Mouse (Mus musculus): Measurements from ENCODE around the gene Tex2. TPM values are rescaled to one million over a fixed set of nuclear protein-coding genes. Genes with fewer than 3 reads are reported as not detected.

The Tex2 gene
- polyA plus RNA-seq, 1 experiment from 2014 or later, result 12.2 TPM

DNA sequence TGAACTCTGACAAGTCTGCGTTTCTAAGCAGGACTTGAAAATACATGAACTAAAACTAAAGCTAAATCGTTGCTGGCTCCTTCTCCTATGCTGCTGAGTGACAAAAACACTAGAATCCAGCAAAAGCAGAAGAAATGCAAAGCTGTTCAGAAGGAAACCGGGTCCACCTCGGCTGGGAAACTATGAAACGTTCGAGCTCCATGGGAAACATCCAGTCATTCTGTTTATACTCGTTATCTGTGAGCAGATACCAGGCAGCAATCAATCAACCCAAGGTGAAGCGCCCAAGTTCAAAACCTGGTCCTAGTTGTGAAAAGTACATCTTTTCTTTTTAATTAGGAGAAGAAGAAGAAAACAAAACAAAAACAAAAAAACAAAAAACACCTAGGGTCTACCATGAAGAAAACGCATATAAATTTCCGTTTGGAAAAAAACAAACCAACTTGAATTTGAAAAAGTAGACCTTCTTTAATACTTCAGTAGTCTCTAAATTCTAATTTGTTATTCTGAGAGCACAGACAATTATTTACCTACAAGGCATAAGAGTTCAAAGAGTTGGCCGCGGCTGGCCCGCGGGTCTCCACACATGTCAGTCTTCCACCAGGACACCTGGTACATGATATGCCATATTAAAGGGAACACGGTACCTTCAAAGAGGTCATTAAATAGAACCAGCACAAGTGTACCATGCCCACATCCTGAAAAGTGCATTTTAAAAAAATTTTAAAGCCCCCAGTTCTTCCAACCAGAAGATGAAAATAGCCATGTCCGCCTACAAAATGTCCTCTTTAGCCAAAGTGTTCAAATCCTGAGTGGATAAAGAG, 127.0 kb downstream of the Tex2 start:
- Histone ChIP-seq H3K27ac (ENCODE audit: low read length) (peak overlapping the region; percentile 92), H3K4me2 (ENCODE audit: low read depth, low read length) (peak overlapping the region; percentile 84), H3K9me3 (replicated peaks; ENCODE audit: control insufficient read depth, low read length) (no peaks in the 10 kb centered on the region), H3K36me3 (ENCODE audit: control insufficient read depth, insufficient read depth) (no peaks in the 10 kb centered on the region), H3K27me3 (ENCODE audit: control insufficient read depth, insufficient read depth, low read depth, low read length) (no peaks in the 10 kb centered on the region), H3K4me3 (ENCODE audit: low read depth, low read length) (peak overlapping the region; percentile 95), H3K9ac (ENCODE audit: low read depth, low read length) (peak overlapping the region; percentile 96), H3K4me1 (ENCODE audit: control insufficient read depth, low read depth, low read length) (peaks cover 21% of the 10 kb centered on the region)
- WGBS (ENCODE audit: insufficient replicate concordance), result 8% methylated on average over 16 of the region's 16 CpGs
- ATAC-seq (ENCODE audit: low read depth), result 0 out of 2 replicates have a peak, but pooled peaks have one; percentile 15

GRCm38 (mm10) chr11:106485611-106486010, 127.6 kb downstream of the Tex2 start:
- H3K4me3 ChIP-seq (ENCODE audit: low read depth, low read length), result peak overlapping the region; percentile 95
- H3K27me3 ChIP-seq (ENCODE audit: control insufficient read depth, insufficient read depth, low read depth, low read length), result no peaks in the 10 kb centered on the region
- peak overlapping the region; percentile 67 for H3K27ac ChIP-seq (ENCODE audit: low read length)
- H3K9me3 ChIP-seq (replicated peaks; ENCODE audit: control insufficient read depth, low read length), result no peaks in the 10 kb centered on the region
- ATAC-seq (ENCODE audit: low read depth), result no peak
- 27% methylated on average over 4 of the region's 4 CpGs for WGBS (ENCODE audit: insufficient replicate concordance)
- H3K4me1 ChIP-seq (ENCODE audit: control insufficient read depth, low read depth, low read length), result peaks cover 21% of the 10 kb centered on the region
- H3K36me3 ChIP-seq (ENCODE audit: control insufficient read depth, insufficient read depth), result no peaks in the 10 kb centered on the region
- H3K9ac ChIP-seq (ENCODE audit: low read depth, low read length), result no peak overlapping the region
- peak overlapping the region; percentile 84; the same call in 1 of the 2 replicates for H3K4me2 ChIP-seq (ENCODE audit: low read depth, low read length)

GRCm38 (mm10) chr11:106484875-106485274, 128.3 kb downstream of the Tex2 start:
- Histone ChIP-seq H3K27ac (ENCODE audit: low read length) (no peak overlapping the region), H3K9me3 (replicated peaks; ENCODE audit: control insufficient read depth, low read length) (no peaks in the 10 kb centered on the region), H3K4me2 (ENCODE audit: low read depth, low read length) (no peak overlapping the region), H3K4me3 (ENCODE audit: low read depth, low read length) (no peak overlapping the region), H3K9ac (ENCODE audit: low read depth, low read length) (no peak overlapping the region), H3K4me1 (ENCODE audit: control insufficient read depth, low read depth, low read length) (peaks cover 26% of the 10 kb centered on the region), H3K27me3 (ENCODE audit: control insufficient read depth, insufficient read depth, low read depth, low read length) (no peaks in the 10 kb centered on the region), H3K36me3 (ENCODE audit: control insufficient read depth, insufficient read depth) (no peaks in the 10 kb centered on the region)
- 79% methylated on average over 4 of the region's 4 CpGs for WGBS (ENCODE audit: insufficient replicate concordance)
- no peak for ATAC-seq (ENCODE audit: low read depth)

DNA sequence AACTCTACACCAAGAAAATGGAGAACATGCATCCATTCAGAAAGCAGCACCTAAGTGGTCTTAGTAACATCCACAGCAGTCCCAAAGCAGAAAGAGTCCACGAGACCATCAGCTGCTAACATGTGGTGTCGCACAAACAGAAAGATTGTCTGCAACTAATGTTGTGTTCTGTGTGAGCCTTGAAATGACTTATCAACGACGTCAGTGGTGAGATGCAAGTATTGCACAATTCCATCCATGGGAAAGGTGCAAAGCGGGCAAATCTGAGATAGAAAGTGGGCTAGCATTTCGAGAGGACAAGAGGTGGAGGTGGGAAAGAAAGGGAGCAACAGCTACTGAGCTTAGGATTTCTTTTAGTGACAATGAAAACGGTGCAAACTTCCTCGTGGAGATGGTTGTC, 130.4 kb downstream of the Tex2 start:
- no peak overlapping the region for H3K27ac ChIP-seq (ENCODE audit: low read length)
- ATAC-seq (ENCODE audit: low read depth), result no peak

DNA sequence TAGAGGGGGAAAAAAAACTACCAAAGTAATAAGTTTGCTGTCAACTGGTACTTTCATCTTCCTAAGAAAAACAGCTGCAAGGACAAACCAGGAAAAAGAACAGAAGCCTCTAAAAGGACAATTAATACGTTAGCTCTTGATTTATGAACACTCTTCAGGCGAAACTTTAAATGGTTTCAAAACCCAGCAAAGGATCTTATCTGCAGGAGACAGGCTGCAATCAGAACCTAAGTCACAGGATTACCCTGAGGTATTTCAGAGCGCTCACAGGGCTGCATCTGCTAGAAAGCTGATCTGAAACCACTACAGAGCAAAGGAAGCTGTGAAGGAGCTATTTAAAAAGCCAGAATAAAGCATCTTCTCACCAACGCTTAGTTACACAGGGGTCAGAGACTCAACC, 131.6 kb downstream of the Tex2 start:
- Histone ChIP-seq H3K4me1 (ENCODE audit: control insufficient read depth, low read depth, low read length) (peaks cover 31% of the 10 kb centered on the region), H3K36me3 (ENCODE audit: control insufficient read depth, insufficient read depth) (no peaks in the 10 kb centered on the region), H3K27ac (ENCODE audit: low read length) (no peak overlapping the region), H3K4me3 (ENCODE audit: low read depth, low read length) (no peak overlapping the region), H3K27me3 (ENCODE audit: control insufficient read depth, insufficient read depth, low read depth, low read length) (no peaks in the 10 kb centered on the region), H3K9me3 (replicated peaks; ENCODE audit: control insufficient read depth, low read length) (no peaks in the 10 kb centered on the region), H3K9ac (ENCODE audit: low read depth, low read length) (no peak overlapping the region), H3K4me2 (ENCODE audit: low read depth, low read length) (no peak overlapping the region)
- 21% methylated on average over 4 of the region's 4 CpGs for WGBS (ENCODE audit: insufficient replicate concordance)
- ATAC-seq (ENCODE audit: low read depth), result no peak

More for the DNA sequence above, 130.4 kb downstream of the Tex2 start:
- Histone ChIP-seq H3K27me3 (ENCODE audit: control insufficient read depth, insufficient read depth, low read depth, low read length) (no peaks in the 10 kb centered on the region), H3K36me3 (ENCODE audit: control insufficient read depth, insufficient read depth) (no peaks in the 10 kb centered on the region), H3K9me3 (replicated peaks; ENCODE audit: control insufficient read depth, low read length) (no peaks in the 10 kb centered on the region), H3K4me1 (ENCODE audit: control insufficient read depth, low read depth, low read length) (peaks cover 30% of the 10 kb centered on the region), H3K4me2 (ENCODE audit: low read depth, low read length) (no peak overlapping the region), H3K9ac (ENCODE audit: low read depth, low read length) (no peak overlapping the region), H3K4me3 (ENCODE audit: low read depth, low read length) (no peak overlapping the region)
- WGBS (ENCODE audit: insufficient replicate concordance), result 51% methylated on average over 8 of the region's 8 CpGs

GRCm38 (mm10) chr11:106480530-106480885, 132.7 kb downstream of the Tex2 start:
- H3K27ac ChIP-seq (ENCODE audit: low read length), result no peak overlapping the region
- H3K4me3 ChIP-seq (ENCODE audit: low read depth, low read length), result no peak overlapping the region
- no peaks in the 10 kb centered on the region for H3K27me3 ChIP-seq (ENCODE audit: control insufficient read depth, insufficient read depth, low read depth, low read length)
- no peak overlapping the region for H3K4me2 ChIP-seq (ENCODE audit: low read depth, low read length)
- H3K9ac ChIP-seq (ENCODE audit: low read depth, low read length), result no peak overlapping the region
- no peaks in the 10 kb centered on the region for H3K9me3 ChIP-seq (replicated peaks; ENCODE audit: control insufficient read depth, low read length)
- ATAC-seq (ENCODE audit: low read depth), result no peak; the same call in 1 of the 2 replicates
- 35% methylated on average over 3 of the region's 3 CpGs for WGBS (ENCODE audit: insufficient replicate concordance)
- H3K36me3 ChIP-seq (ENCODE audit: control insufficient read depth, insufficient read depth), result no peaks in the 10 kb centered on the region
- peaks cover 29% of the 10 kb centered on the region for H3K4me1 ChIP-seq (ENCODE audit: control insufficient read depth, low read depth, low read length)

DNA sequence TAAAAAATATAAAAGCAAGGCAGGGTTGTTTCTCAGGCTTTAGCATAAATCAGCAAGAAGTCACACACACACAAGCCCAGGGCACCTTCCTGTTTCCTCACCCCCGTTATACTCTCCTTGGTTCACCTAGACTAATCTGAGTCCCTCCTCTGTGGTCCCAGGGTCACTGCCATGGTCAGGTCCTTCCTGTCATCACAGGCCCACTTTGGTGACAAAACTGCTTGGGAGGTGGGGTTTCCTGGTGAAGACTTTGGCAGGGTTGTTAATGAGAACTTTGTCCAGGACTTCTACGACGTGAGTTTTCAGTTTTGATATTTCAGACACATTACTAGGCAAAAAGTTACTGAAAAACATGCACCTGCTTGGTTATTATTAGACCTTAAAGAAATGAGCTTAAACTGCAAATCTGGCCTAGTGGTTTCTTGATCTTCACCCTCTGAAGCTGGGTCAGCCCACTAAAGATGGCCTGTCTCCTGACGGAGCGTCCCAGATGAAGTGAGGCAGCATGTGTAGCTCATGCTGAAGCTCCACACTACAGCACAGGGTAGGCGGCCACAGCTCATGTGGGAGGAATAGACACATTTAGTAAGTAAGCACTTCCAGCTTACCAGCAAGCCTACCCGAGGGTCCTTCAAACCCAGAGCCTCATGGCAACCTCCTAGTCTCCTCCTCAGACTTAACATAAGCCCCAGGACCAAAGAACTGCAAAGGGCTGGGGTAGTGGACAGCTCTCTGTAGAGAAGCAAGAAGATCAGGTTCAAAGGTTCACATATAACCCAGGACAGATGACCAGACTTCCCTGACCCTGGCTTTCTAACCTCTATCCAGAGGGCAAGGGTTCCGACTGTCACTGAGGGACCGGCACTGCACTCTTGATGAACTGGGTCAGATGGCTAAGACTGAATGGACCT, 133.3 kb downstream of the Tex2 start:
- H3K27ac ChIP-seq (ENCODE audit: low read length), result no peak overlapping the region
- H3K4me1 ChIP-seq (ENCODE audit: control insufficient read depth, low read depth, low read length), result peaks cover 26% of the 10 kb centered on the region
- ATAC-seq (ENCODE audit: low read depth), result peak; percentile 48
- 57% methylated on average over 9 of the region's 9 CpGs for WGBS (ENCODE audit: insufficient replicate concordance)
- H3K4me3 ChIP-seq (ENCODE audit: low read depth, low read length), result no peak overlapping the region
- H3K9me3 ChIP-seq (replicated peaks; ENCODE audit: control insufficient read depth, low read length), result no peaks in the 10 kb centered on the region
- no peaks in the 10 kb centered on the region for H3K36me3 ChIP-seq (ENCODE audit: control insufficient read depth, insufficient read depth)
- no peaks in the 10 kb centered on the region for H3K27me3 ChIP-seq (ENCODE audit: control insufficient read depth, insufficient read depth, low read depth, low read length)
- H3K9ac ChIP-seq (ENCODE audit: low read depth, low read length), result no peak overlapping the region
- no peak overlapping the region for H3K4me2 ChIP-seq (ENCODE audit: low read depth, low read length)

DNA sequence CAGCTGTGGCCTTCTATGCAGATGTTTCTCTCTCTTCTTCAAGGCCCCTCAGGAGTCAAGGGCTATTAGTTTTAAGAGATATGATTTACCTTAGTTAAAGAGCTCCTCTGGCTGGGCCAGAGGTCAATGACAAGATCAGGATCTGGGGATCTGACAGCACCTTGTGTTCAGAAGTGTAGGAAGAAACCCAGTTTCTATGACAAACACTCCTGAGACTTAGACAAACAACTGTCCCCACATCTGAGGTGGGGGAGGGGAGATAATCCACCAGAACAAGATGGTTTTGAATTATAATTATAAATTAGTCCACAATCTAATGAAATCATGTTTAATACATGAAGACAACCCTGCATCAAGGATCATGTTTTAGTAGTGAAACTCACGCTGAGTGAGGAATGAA, 134.5 kb downstream of the Tex2 start:
- no peak for ATAC-seq (ENCODE audit: low read depth)
- no peak overlapping the region for H3K27ac ChIP-seq (ENCODE audit: low read length)
- WGBS (ENCODE audit: insufficient replicate concordance), result 55% methylated on average over 1 of the region's 1 CpGs

More for the DNA sequence above, 134.5 kb downstream of the Tex2 start:
- no peak overlapping the region for H3K4me2 ChIP-seq (ENCODE audit: low read depth, low read length)
- H3K9ac ChIP-seq (ENCODE audit: low read depth, low read length), result no peak overlapping the region
- H3K9me3 ChIP-seq (replicated peaks; ENCODE audit: control insufficient read depth, low read length), result no peaks in the 10 kb centered on the region
- H3K36me3 ChIP-seq (ENCODE audit: control insufficient read depth, insufficient read depth), result no peaks in the 10 kb centered on the region
- peaks cover 26% of the 10 kb centered on the region for H3K4me1 ChIP-seq (ENCODE audit: control insufficient read depth, low read depth, low read length)
- no peak overlapping the region for H3K4me3 ChIP-seq (ENCODE audit: low read depth, low read length)
- no peaks in the 10 kb centered on the region for H3K27me3 ChIP-seq (ENCODE audit: control insufficient read depth, insufficient read depth, low read depth, low read length)
